Mouse (Mus musculus) thymus, adult 2 months (tissue): ENCODE results near the gene Aamdc.

Experiments used
- CTCF ChIP-seq: fragments of 200-500 bp; IDR thresholded peaks from 2 replicates; pipeline ENCODE4 v1.5.1; 2012; ENCODE audit warnings: mild to moderate bottlenecking, control low read depth, low read length, moderate library complexity, borderline replicate concordance; ENCODE audit not compliant: control insufficient read depth, poor library complexity, insufficient read depth; ENCODE audit errors: extremely low read depth
- POLR2A ChIP-seq: fragments of 200-500 bp; IDR thresholded peaks from 2 replicates; pipeline ENCODE4 v1.6.1; 2012; ENCODE audit warnings: mild to moderate bottlenecking, low read length, control low read depth, moderate library complexity; ENCODE audit not compliant: control insufficient read depth, poor library complexity, insufficient read depth; ENCODE audit errors: extremely low read depth

- TF ChIP-seq POLR2A = no peak
- no peak for TF ChIP-seq CTCF
Measured at GRCm38 (mm10) chr7:97578361-97579066, 783 bp downstream of the Aamdc start.
